Mouse (Mus musculus) heart, postnatal 0 days (tissue): ENCODE data around the gene Mfap1a.
"Not testable (repeated sequence)": the region's sequence is repeated elsewhere in the genome, so short reads cannot be mapped to it uniquely, and the experiment has no call there.

Experiments used
- CTCF ChIP-seq: IDR thresholded peaks from 2 replicates; pipeline ENCODE4 v1.5.1; 2016; ENCODE audit warnings: antibody characterized with exemption, control low read depth, low read depth
- EP300 ChIP-seq: IDR thresholded peaks from 2 replicates; pipeline ENCODE4 v1.6.1; 2016; ENCODE audit warnings: antibody characterized with exemption, low read depth

DNA sequence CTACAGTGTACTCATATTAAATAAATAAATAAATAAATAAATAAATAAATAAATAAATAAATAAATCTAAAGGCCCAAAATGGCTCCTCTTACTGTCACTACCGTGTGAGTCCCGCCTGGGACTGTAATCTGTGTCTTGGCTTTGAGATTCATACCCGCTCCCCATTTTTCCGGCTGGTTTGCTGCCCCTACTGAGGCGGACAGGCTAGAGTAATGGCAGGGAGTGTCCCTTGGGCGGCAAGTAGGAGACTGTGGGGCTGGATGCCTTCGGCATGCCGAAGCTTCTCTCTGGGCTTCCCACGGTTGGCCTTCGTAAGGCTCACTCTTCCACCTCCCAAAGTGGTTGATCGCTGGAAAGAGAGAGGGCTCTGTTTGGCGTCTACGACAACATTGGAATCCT is 25.5 kb downstream of the Mfap1a start:
- TF ChIP-seq CTCF, EP300: not testable (repeated sequence)
